Mouse (Mus musculus): ENCODE measurements around the gene Ppm1l. TPM values are rescaled to one million over a fixed set of nuclear protein-coding genes. Genes with fewer than 3 reads are reported as not detected.

Gene Ppm1l
- total and polyA plus RNA-seq, 2 experiments from 2014 or later = 20.1 to 31.8 TPM

DNA sequence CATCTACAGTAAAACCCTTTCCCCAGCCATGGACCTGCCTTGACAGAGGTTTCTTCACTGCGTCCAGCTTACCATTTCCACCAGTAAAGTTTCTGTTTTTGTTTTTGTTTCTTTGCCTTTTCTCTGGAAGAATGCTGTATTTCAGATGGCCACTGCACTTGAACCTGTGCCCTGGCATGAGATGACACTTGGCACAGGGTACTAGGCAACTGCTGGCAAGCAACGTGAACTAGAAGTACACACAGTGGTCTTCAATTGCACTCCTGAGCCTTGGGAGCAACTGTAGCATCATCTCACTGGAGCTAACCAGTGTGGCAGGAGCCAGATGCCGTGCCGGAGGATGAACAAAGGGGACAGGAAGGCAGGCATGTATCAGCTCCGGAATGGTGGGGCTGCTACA, 255.9 kb downstream of the Ppm1l start:
- H3K4me3 ChIP-seq (ENCODE audit: low read depth, low read length) = no peak overlapping the region
- H3K27me3 ChIP-seq (ENCODE audit: insufficient read depth, low read length) = no peaks in the 10 kb centered on the region
- H3K27ac ChIP-seq (ENCODE audit: low read depth, low read length) = no peak overlapping the region
- H3K9ac ChIP-seq (replicated peaks; ENCODE audit: low read length, poor library complexity, severe bottlenecking) = no peak overlapping the region
- H3K36me3 ChIP-seq (ENCODE audit: insufficient read depth, low read length) = peaks cover 21% of the 10 kb centered on the region
- 80% methylated on average over 5 of the region's 5 CpGs for WGBS
- no peaks in the 10 kb centered on the region for H3K4me1 ChIP-seq (ENCODE audit: insufficient read depth, low read length)
- H3K4me2 ChIP-seq (ENCODE audit: low read depth, low read length, poor library complexity, severe bottlenecking) = no peak overlapping the region
- DNase-seq (ENCODE audit: low spot score) = peak; percentile 16
- no peak for ATAC-seq (ENCODE audit: low FRiP score)
- H3K9me3 ChIP-seq (ENCODE audit: low read length) = no peaks in the 10 kb centered on the region
- TF ChIP-seq CTCF (IDR thresholded peaks at IDR 0.05) = no peak

DNA sequence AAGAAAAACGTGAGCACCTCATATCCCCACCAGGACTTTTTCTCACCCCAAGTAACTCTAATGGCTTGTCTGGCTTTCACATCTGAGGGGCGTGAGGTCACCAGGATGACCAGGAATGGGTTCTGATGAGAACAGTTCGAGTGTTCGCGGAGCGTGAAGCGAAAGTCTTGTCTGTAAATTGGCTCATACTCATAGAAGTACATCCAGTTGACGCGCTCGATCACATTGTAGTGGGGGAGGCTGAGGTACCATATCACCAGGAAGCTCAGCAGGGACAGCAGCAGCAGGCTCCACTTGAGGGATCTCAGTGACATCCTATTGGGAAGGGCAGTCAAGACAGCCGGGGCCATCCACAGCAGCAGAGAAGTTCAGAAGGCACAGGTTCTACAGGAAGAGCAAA, 258.9 kb downstream of the Ppm1l start:
- no peak overlapping the region for H3K9ac ChIP-seq (replicated peaks; ENCODE audit: low read length, poor library complexity, severe bottlenecking)
- H3K27me3 ChIP-seq (ENCODE audit: insufficient read depth, low read length) = no peaks in the 10 kb centered on the region
- H3K4me2 ChIP-seq (ENCODE audit: low read depth, low read length, poor library complexity, severe bottlenecking) = no peak overlapping the region
- H3K9me3 ChIP-seq (ENCODE audit: low read length) = no peaks in the 10 kb centered on the region
- ATAC-seq (ENCODE audit: low FRiP score) (no peak), DNase-seq (ENCODE audit: low spot score) (no peak)
- 98% methylated on average over 11 of the region's 11 CpGs for WGBS
- H3K36me3 ChIP-seq (ENCODE audit: insufficient read depth, low read length) = peaks cover 27% of the 10 kb centered on the region
- no peak for TF ChIP-seq CTCF (IDR thresholded peaks at IDR 0.05)
- H3K4me3 ChIP-seq (ENCODE audit: low read depth, low read length) = no peak overlapping the region
- no peak overlapping the region for H3K27ac ChIP-seq (ENCODE audit: low read depth, low read length)
- no peaks in the 10 kb centered on the region for H3K4me1 ChIP-seq (ENCODE audit: insufficient read depth, low read length)

DNA sequence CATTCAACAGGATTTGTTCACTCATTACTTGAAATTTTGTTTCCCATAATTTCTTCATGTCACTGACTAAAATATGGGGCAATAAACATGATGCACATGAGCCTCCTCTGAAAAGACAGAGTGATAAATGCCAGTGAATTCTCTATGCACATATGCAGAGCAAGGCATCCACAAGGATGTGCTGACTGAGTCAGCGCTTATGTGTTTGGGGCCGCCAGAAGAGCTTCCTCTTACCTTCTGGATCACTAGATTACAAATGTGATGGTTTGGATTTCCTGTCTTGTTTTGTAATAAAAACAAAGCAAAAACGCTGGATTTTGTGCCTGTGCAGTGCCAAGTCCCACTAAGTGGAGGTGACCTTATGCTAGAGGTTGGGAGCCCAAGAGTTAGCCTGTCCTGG, 260.1 kb downstream of the Ppm1l start:
- Histone ChIP-seq H3K4me3 (ENCODE audit: low read depth, low read length) (no peak overlapping the region), H3K9ac (replicated peaks; ENCODE audit: low read length, poor library complexity, severe bottlenecking) (no peak overlapping the region), H3K4me1 (ENCODE audit: insufficient read depth, low read length) (no peaks in the 10 kb centered on the region), H3K9me3 (ENCODE audit: low read length) (no peaks in the 10 kb centered on the region), H3K27me3 (ENCODE audit: insufficient read depth, low read length) (no peaks in the 10 kb centered on the region), H3K27ac (ENCODE audit: low read depth, low read length) (no peak overlapping the region), H3K36me3 (ENCODE audit: insufficient read depth, low read length) (peaks cover 27% of the 10 kb centered on the region), H3K4me2 (ENCODE audit: low read depth, low read length, poor library complexity, severe bottlenecking) (no peak overlapping the region)
- DNase-seq (ENCODE audit: low spot score) (no peak), ATAC-seq (ENCODE audit: low FRiP score) (no peak)
- WGBS = 94% methylated on average over 3 of the region's 3 CpGs
- no peak for TF ChIP-seq CTCF (IDR thresholded peaks at IDR 0.05)

DNA sequence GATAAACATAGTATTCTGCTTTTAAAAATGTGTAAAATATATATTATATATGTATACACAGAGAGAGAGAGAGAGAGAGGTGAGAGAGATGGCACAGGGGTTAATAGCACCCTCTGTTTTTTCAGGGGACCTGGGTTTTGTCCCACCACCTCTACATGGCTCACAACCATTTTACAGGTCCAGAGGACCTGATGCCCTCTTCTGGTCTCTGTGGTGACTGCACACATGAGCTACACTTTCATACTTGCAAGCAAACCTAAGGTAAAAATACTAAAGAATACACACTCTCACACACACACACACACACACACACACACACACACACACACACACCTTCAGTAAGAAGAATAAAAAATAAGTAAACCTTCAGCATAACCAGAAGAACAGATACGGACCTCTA, 262.1 kb downstream of the Ppm1l start:
- no peak overlapping the region for H3K27ac ChIP-seq (ENCODE audit: low read depth, low read length)
- H3K9ac ChIP-seq (replicated peaks; ENCODE audit: low read length, poor library complexity, severe bottlenecking) = no peak overlapping the region
- TF ChIP-seq CTCF (IDR thresholded peaks at IDR 0.05) = peak; percentile 51
- DNase-seq (ENCODE audit: low spot score) (no peak), ATAC-seq (ENCODE audit: low FRiP score) (no peak)
- no peaks in the 10 kb centered on the region for H3K9me3 ChIP-seq (ENCODE audit: low read length)
- peaks cover 25% of the 10 kb centered on the region for H3K36me3 ChIP-seq (ENCODE audit: insufficient read depth, low read length)
- no peak overlapping the region for H3K4me2 ChIP-seq (ENCODE audit: low read depth, low read length, poor library complexity, severe bottlenecking)
- 95% methylated on average over 1 of the region's 1 CpGs for WGBS
- no peaks in the 10 kb centered on the region for H3K27me3 ChIP-seq (ENCODE audit: insufficient read depth, low read length)
- no peak overlapping the region for H3K4me3 ChIP-seq (ENCODE audit: low read depth, low read length)
- H3K4me1 ChIP-seq (ENCODE audit: insufficient read depth, low read length) = no peaks in the 10 kb centered on the region

DNA sequence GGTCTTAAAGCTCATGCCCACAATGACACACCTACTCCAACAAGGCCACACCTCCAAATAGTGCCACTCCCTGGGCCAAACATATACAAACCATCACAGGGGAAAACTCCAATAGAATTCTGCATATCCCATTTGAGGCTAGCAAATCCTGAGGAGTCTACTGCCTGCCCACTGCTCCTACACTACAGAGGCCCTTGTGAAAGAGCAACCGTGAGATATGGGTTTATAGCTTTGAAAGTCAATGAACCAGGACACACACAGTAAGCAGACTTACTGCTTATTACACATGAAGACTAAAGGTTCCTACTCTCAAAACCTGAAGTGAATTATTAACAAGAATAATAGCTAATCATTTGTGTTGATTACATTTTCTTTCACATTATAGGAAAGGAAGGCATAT, 267.1 kb downstream of the Ppm1l start:
- H3K4me3 ChIP-seq (ENCODE audit: low read depth, low read length) = no peak overlapping the region
- WGBS = 90% methylated on average over 1 of the region's 1 CpGs
- no peaks in the 10 kb centered on the region for H3K4me1 ChIP-seq (ENCODE audit: insufficient read depth, low read length)
- H3K27ac ChIP-seq (ENCODE audit: low read depth, low read length) = no peak overlapping the region
- no peak overlapping the region for H3K4me2 ChIP-seq (ENCODE audit: low read depth, low read length, poor library complexity, severe bottlenecking)
- TF ChIP-seq CTCF (IDR thresholded peaks at IDR 0.05) = no peak
- ATAC-seq (ENCODE audit: low FRiP score) = no peak
- H3K36me3 ChIP-seq (ENCODE audit: insufficient read depth, low read length) = no peaks in the 10 kb centered on the region
- no peaks in the 10 kb centered on the region for H3K27me3 ChIP-seq (ENCODE audit: insufficient read depth, low read length)
- H3K9ac ChIP-seq (replicated peaks; ENCODE audit: low read length, poor library complexity, severe bottlenecking) = no peak overlapping the region
- no peaks in the 10 kb centered on the region for H3K9me3 ChIP-seq (ENCODE audit: low read length)
- DNase-seq (ENCODE audit: low spot score) = no peak

DNA sequence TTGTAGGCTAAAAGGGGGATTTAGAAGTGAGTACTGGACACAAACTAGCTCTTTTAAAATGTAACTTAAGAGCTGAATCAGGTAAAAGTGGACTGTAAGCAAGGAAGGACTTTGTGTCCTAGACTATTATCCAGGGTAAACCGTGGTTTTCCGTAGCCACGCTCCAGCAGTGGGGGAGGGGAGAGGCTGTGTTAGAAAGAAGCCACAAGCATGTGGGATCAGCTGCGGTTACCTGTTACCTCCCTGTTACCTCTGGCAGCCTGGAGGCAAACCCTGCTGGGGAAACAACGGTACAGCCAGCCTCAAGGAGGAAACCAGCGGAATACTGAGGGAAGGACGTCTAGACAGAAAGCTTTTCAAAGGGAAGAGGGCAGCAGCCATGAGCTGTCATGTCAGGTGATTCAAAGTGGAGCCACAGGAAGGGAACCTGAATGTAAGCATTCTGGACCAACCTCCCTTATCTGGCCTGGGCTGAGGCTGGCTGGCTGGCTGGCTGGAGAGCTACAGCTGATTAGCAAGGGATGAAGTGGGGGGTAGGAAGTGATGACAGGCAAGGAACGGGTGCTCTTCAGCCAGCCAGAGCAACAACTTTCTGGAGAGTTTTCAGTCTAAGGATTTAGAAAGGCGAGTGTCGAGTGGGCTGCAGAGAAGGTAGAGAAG, 271.6 kb downstream of the Ppm1l start:
- no peak overlapping the region for H3K4me2 ChIP-seq (ENCODE audit: low read depth, low read length, poor library complexity, severe bottlenecking)

More for the DNA sequence above, 271.6 kb downstream of the Ppm1l start:
- TF ChIP-seq CTCF (IDR thresholded peaks at IDR 0.05) = no peak
- Histone ChIP-seq H3K27ac (ENCODE audit: low read depth, low read length) (no peak overlapping the region), H3K4me1 (ENCODE audit: insufficient read depth, low read length) (no peaks in the 10 kb centered on the region), H3K27me3 (ENCODE audit: insufficient read depth, low read length) (no peaks in the 10 kb centered on the region), H3K36me3 (ENCODE audit: insufficient read depth, low read length) (peaks cover 5% of the 10 kb centered on the region), H3K9me3 (ENCODE audit: low read length) (no peaks in the 10 kb centered on the region), H3K9ac (replicated peaks; ENCODE audit: low read length, poor library complexity, severe bottlenecking) (no peak overlapping the region), H3K4me3 (ENCODE audit: low read depth, low read length) (no peak overlapping the region)
- ATAC-seq (ENCODE audit: low FRiP score) = no peak
- DNase-seq (ENCODE audit: low spot score) = no peak
- WGBS = 49% methylated on average over 10 of the region's 10 CpGs
